Mouse (Mus musculus) brain, embryonic 14.5 days (tissue): ENCODE measurements around the gene Gpn2. TPM values are rescaled to one million over a fixed set of nuclear protein-coding genes. Genes with fewer than 3 reads are reported as not detected.

Experiments used
- DNase-seq: peaks from one replicate; pipeline ENCODE4 v3.0.0-alpha.2; 2011; ENCODE audit warnings: low read depth
- CTCF ChIP-seq: fragments of 200-500 bp; IDR thresholded peaks from 2 replicates; pipeline ENCODE4 v1.5.1; 2012; ENCODE audit warnings: inconsistent platforms, mild to moderate bottlenecking, moderate library complexity, borderline replicate concordance; ENCODE audit not compliant: insufficient read depth, insufficient read length; ENCODE audit errors: extremely low read depth
- POLR2A ChIP-seq: fragments of 200-500 bp; IDR thresholded peaks from 2 replicates; pipeline ENCODE4 v1.6.1; 2012; ENCODE audit warnings: mild to moderate bottlenecking, inconsistent platforms, borderline replicate concordance; ENCODE audit not compliant: poor library complexity, insufficient read depth, insufficient read length, severe bottlenecking; ENCODE audit errors: extremely low read depth
- polyA plus RNA-seq: library from polyadenylated mRNA; depleted of rRNA; stranded (reverse); fragments of >200 nt; gene quantifications from 2 replicates; pipeline ENCODE4 v1.2.3, GENCODE M21; 2012; rRNA removed

The Gpn2 gene
- polyA plus RNA-seq, 1 experiment, result 37.7 TPM

DNA sequence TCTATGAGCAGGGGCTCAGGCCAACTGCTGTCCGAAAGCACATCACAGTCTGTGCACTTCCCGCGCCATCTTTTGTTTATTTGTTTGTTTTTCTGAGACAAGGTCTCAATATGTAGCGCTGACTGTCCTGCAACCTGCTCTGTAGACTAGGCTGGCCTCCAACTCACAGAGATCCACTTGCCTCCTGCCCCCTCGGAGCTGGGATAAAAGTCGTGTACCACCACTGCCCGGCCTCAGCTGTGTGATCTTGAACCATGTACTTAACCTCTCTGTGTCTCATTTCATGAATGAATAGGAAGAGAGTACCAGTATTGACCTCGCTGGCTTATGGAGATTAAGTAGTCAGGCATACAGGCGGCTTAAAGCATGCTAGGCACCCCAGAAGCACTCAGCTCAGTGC lies 42.5 kb downstream of the Gpn2 start:
- no peak for TF ChIP-seq POLR2A
- TF ChIP-seq CTCF, result no peak
- DNase-seq, result no peak

DNA sequence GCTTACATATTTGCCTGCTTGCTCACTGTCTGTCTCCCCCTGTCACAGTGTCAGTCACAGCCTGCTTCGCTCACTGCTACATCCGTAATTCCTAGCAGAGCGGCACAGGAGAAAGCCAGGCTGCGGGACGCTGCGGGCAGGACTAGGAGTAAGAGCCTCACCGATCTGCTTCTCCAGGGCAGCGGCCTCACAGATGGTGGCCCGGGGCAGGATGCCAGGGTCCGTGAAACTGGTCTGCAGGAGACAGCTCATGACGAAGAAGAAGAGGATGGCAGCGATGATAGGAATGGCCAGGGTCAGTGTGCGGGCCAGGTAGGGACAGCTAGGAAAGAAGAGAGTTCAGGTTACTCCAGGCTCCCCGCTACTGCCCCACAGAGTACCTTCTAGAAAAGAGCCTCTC lies 42.9 kb downstream of the Gpn2 start:
- no peak for DNase-seq
- TF ChIP-seq CTCF (no peak), POLR2A (no peak)

DNA sequence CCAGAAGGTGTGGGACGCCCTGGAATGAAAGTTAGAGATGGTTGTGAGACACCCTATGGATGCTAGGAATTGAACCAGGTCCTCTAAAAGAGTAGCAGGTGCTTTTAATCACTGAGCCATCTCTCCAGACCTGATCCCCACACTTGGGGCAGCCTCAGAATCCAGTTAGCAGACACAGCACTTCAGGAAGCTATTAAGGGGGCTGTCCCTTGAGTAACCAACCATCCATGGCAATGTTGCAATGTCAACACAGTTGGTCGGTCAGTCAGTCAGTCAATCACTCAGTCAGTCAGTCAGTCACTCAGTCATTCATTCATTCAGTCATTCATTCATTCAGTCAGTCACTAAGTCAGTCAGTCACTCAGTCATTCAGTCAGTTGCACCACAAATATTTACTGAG lies 44.4 kb downstream of the Gpn2 start:
- DNase-seq, result no peak
- TF ChIP-seq CTCF, result no peak
- no peak for TF ChIP-seq POLR2A

GRCm38 (mm10) chr4:133629191-133629590 lies 45.0 kb downstream of the Gpn2 start:
- no peak for TF ChIP-seq CTCF
- no peak for TF ChIP-seq POLR2A
- DNase-seq, result no peak

DNA sequence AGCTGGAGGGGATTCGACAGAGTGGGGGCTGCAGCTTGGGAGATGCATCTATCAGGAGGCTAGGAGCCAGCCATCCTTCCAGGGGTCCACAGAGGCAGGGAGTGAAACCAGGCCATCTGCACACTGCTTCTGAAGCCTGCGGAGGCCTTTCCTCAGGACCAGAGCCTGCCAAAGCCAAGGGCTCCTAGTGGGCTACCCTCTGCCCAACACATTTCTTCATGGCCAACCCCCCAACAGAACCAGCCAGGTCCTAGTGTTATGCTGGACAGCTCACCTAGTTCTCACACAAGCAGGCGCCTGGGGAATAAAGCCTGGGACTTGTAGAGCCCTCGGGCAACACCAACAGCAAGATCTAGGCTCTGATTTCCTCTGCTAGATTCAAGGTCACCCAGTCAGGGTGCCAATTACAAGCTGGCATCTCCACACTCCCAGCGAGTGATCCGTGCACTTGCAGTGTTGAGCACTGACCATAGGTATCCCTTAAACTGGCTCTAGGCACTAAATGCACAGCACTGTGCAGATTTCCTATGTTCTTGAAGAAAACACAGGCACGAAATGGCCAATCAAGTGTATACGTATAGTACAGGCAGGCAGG lies 46.3 kb downstream of the Gpn2 start:
- DNase-seq, result no peak
- no peak for TF ChIP-seq CTCF

DNA sequence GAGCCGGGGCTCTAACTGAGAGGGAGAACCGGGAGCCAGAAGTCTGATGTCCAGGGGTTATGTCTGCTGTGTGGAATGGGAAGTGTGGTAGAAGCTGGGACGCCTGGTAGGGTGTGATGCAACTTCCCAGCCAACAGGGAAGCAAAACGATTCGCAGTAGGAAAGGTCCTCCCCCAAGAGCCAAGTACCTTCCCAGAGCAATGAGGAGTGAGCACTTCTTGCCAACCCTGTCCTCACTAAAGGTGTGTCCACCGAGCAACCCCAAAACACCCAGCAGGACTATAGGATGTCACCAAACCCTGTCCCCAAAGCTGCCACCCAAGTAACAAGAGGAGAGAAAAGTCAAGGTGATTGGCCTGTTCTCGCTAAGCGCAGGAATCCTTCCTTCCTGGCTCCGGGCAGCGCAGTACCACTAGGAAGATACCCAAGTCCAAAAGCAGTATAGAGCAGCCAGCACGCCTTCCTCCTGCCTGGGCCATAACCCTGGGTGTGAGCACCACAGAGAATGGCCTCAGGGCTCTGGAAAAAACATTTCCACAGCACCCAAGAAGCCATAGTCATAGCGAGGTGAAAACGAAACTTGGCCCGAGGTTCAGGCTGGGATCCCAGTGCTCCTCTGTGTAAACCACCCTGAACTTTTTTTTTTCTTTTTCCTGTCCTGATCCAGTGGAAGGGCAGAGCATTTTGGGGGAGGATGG lies 47.1 kb downstream of the Gpn2 start:
- TF ChIP-seq POLR2A (no peak), CTCF (no peak)
- no peak for DNase-seq

DNA sequence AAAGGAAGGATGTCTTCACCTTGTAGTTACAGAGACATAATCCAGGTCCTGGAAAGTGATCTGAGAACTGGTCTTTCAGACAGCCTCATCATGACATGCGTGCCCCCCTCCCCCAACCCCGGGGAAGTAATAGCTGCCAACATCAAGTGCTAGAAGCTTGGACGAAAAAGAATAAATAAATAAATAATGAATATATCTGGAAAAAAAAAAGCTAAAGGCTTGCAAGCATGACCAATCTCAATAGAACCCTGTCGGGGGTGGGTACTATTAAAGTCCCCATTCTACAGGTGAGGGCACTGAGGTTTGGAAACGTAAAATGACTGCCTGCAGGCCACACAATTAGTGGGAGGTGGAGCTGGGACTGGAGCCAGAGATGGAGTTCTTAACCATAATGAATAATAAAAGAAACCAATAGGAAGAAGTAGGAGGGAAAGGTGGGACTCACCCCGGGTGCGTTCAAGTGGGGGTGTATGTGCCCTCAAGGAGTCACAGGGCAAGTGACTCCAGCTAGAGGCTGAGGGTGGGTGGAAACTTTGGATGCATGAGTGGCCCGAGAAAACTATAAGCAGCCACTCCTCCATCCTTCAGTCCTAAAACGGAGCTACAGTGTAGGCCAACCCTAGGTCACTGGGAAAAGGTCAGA lies 47.7 kb downstream of the Gpn2 start:
- TF ChIP-seq POLR2A (no peak), CTCF (no peak)
- DNase-seq, result peak; percentile 4

DNA sequence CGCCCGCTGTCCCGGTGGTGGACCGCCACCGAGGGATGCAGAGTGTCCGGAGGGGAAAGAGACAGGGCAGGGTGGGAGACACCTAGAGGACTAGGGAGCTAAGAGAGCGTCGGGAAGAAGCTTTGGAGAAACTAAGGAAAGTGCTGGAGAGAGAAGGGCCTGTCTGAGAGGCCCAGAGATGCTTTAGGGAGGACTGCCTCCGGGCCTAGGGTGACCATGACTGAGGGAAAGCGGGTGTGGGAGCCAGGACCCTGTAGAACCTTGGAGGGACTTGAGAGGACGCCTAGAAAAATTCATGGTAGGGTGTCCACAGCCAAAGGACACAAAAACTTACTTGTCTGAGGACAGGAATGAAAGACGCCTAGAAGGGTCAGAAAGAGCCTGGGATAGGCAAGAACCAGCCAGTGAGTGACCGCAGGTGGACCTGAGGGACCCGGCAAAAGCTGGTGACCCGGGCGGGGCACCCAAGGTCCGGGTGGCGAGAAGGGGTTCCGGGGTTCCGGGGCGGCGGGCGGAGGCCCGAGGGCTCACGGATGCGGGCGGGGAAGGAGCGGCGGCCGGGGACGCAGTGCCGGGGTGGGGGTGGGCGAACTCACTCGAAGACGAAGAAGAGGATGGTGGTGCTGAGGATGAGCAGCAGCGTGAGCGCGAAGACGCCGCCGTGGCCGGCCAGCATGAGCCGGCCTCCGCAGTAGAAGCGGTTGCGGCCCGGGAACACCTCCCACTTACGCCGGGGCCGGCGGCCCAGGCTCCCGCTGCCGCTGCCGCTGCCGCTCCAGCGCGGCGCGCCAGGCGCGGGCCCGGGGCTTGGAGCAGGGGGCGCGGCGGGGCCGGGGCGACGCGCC lies 48.5 kb downstream of the Gpn2 start:
- no peak for TF ChIP-seq POLR2A
- TF ChIP-seq CTCF, result no peak
- peak; percentile 57 for DNase-seq

DNA sequence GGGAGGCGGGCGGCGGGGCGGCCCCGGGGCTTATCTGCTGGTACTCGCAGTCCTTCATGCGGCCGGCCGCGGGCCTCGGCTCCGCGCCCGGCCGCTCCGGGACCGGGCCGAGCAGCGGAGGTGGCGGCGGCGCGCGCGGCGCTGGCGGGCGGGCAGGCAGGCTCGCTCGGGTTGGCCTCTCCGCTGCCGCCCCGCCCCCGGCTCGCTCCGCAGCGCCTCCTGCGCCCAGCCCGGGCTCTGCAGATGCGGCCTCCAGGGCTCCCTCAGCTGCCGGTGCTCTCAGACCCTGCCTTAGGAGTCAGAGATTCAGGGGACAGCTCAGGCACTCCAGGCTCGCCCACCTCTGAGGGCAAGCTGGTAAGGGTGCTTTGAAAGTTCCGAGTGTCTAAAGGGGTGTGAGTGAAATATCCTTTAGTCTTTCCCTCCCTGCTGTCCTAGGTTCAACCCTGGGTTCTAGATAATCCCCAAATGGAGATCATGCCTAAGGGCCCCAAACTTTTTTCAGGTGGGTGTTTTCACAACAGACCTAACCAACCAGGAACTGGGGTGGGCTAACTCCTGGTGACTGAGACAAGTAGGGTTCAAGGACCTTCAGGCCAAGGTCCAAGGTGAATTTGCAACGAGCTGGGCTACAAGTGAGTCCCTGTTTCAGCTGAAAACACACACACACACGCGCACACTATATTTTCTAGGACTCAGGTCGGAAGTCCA lies 49.3 kb downstream of the Gpn2 start:
- peak; percentile 89 for DNase-seq
- TF ChIP-seq CTCF (peak; percentile 76), POLR2A (peak; percentile 59; the same call in 1 of the 2 replicates)

- TF ChIP-seq POLR2A, result no peak
- TF ChIP-seq CTCF, result no peak
- no peak for DNase-seq
Observed at GRCm38 (mm10) chr4:133634043-133634410, 49.9 kb downstream of the Gpn2 start.

Other genes starting within 250 kb of the Gpn2 start
- gene Wdtc1, start 230.9 kb upstream of the Gpn2 start, polyA plus RNA-seq, result 38.6 and 49.6 TPM in 2 replicates
- 23.4 and 33.1 TPM in 2 replicates for gene Slc9a1, start 214.7 kb upstream of the Gpn2 start, polyA plus RNA-seq
- 0.19 and 0.45 TPM in 2 replicates for gene Tent5b, start 104.2 kb upstream of the Gpn2 start, polyA plus RNA-seq
- gene Trnp1, start 85.8 kb upstream of the Gpn2 start, polyA plus RNA-seq, result 6.6 and 8.2 TPM in 2 replicates
- 0.40 and 0.51 TPM in 2 replicates for gene Kdf1, start 65.4 kb upstream of the Gpn2 start, polyA plus RNA-seq
- 119 and 167 TPM in 2 replicates for gene Nudc, start 38.4 kb upstream of the Gpn2 start, polyA plus RNA-seq
- not detected in 2 replicates for gene Nr0b2, start 31.0 kb upstream of the Gpn2 start, polyA plus RNA-seq
- gene Gpatch3, start 9.6 kb upstream of the Gpn2 start, polyA plus RNA-seq, result 5.9 and 7.5 TPM in 2 replicates
- 10.0 and 11.9 TPM in 2 replicates for gene Sfn, start 17.8 kb downstream of the Gpn2 start, polyA plus RNA-seq
- gene Zdhhc18, start 65.8 kb downstream of the Gpn2 start, polyA plus RNA-seq, result 34.4 and 39.9 TPM in 2 replicates
- 11.7 and 12.8 TPM in 2 replicates for gene Pigv, start 88.3 kb downstream of the Gpn2 start, polyA plus RNA-seq
- 75.4 and 121 TPM in 2 replicates for gene Arid1a, start 172.4 kb downstream of the Gpn2 start, polyA plus RNA-seq